Mouse (Mus musculus) mouse trophoblast stem cell (cell line): ENCODE measurements around the gene Emid1.

Source experiments
- in situ Hi-C, 2 experiments: fragments of 300-500 bp; cut with MseI, MboI; formaldehyde crosslinking; loops; 2 replicates in 1 of 2; 3 replicates in 1 of 2; pipeline ENCODE4 v1.15.1; 2025

Emid1 gene

DNA sequence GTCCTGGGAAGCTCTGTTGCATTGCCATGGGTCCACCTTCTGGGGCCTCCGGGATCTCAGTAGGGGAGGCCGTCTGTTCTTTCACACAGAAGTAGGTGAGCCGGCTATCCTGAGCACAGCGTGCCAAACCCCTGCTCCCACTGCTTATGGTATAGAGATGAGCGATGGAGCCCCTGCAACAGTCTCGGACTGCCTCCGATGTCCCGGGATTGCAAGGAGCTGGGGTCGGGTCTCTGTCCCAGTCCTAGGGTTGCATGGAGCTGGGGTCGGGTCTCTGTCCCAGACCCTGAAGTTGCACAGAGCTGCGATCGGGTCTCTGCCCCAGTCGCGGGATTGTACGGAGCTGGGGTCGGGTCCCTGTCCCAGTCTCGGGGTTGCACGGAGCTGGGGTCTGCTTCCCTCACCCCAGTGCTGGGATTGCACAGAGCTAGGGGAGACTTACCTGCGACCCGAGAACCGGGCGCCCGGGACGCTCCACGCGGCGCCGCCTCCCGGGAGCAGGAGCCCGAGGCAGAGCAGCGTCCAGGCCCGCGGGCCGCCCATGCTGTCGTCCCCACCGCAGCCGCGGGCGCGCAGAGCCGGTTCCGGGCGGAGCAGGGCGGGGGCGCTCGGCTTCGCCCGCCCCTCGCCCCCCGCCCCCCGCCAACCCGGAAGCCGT is at the start of gene Emid1:
Gene Emid1, minus strand, starts transcription at position 578 of the 658 bp plus-strand sequence.
- in situ Hi-C loops: no loop called here

DNA sequence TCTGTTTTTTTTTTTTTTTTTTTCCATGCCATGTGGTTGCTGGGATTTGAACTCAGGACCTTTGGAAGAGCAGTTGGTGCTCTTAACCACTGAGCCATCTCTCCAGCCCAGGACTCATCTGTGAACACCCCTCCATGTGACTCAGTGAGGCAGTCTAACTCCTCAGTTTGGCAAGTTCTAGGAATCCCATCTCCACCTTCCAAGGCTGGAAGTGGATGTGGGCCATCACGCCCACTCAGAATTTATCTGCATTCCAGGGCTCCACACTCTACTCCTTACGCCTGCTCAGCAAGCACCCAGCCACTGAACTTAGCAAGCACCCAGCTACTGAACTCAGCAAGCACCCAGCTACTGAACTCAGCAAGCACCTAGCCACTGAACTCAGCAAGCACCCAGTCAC is 47.8 kb upstream of the Emid1 start:
- in situ Hi-C loops: no loop called here

- in situ Hi-C loops: no loop called here
Observed at GRCm38 (mm10) chr11:5197068-5197467, 45.0 kb upstream of the Emid1 start.

- in situ Hi-C loops: no loop called here
Observed at GRCm38 (mm10) chr11:5196583-5196982, 44.5 kb upstream of the Emid1 start.

DNA sequence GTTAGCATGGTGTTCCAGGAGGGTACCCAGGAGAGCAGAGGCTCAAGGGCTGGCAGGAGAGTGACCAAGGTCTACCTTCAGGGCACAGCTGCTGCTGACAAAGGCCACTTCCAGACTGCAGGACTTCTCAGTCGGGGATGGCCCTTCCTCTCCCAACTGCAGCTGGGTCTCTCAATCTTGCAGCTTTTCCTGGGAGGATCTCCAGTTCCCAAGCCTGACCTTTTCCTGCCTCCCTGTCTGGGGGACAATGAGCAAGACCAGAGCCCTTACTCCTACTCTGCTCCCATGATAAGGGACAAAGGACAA is 41.5 kb upstream of the Emid1 start:
- in situ Hi-C loops: no loop called here

- in situ Hi-C loops: no loop called here
Observed at GRCm38 (mm10) chr11:5192840-5193575, 41.0 kb upstream of the Emid1 start.

GRCm38 (mm10) chr11:5192084-5192516 is 40.0 kb upstream of the Emid1 start:
- in situ Hi-C loops: no loop called here

GRCm38 (mm10) chr11:5189239-5189933 is 37.3 kb upstream of the Emid1 start:
- in situ Hi-C loops: no loop called here

- in situ Hi-C loops: no loop called here
Observed at GRCm38 (mm10) chr11:5188170-5188569, 36.1 kb upstream of the Emid1 start.

- in situ Hi-C loops: no loop called here
Observed at GRCm38 (mm10) chr11:5184832-5185231, 32.8 kb upstream of the Emid1 start.

DNA sequence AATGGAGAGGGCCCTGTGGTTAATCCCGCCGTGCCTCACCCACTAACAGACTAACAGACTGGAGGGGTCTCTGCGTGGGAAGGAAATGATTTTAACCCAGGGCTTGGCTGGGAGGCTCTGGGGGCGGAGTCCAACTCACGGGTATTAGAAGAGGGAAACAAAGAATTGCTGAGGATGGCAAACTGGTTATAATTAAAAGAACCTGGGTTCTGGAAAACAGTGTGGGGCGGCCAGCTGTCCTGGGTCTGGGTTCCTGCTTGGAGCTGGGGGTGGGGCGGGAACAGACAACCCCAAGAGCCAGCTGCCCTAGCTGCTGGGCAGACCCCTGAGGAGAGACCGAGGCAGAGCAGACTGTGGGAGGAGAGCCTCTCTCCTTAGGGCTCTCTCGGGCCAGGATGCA is 32.2 kb upstream of the Emid1 start:
- in situ Hi-C loops: no loop called here

GRCm38 (mm10) chr11:5182870-5183269 is 30.8 kb upstream of the Emid1 start:
- in situ Hi-C loops: no loop called here

GRCm38 (mm10) chr11:5181850-5182404 is 29.9 kb upstream of the Emid1 start:
- in situ Hi-C loops: no loop called here

- in situ Hi-C loops: no loop called here
Observed at GRCm38 (mm10) chr11:5179391-5179790, 27.3 kb upstream of the Emid1 start.

DNA sequence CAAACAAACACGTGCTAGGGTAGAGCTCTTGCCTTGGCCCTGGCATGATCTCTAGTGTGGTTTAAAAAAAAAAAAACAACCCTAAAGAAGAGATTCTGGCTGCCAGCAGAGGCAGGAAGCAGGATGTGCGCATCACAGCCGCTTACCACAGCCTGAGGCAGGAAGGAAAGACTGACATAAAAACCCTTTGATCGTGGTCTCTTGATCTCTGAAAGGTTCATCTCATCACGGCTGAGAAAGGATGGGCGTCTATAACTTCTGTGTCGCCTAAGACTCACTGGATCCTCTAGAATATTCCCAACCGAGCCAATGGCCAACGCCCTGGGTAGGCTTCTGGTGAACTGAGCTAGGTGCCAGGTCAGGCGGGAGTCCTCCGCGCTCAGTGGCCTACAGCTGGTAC is 25.1 kb upstream of the Emid1 start:
- in situ Hi-C loops: no loop called here

DNA sequence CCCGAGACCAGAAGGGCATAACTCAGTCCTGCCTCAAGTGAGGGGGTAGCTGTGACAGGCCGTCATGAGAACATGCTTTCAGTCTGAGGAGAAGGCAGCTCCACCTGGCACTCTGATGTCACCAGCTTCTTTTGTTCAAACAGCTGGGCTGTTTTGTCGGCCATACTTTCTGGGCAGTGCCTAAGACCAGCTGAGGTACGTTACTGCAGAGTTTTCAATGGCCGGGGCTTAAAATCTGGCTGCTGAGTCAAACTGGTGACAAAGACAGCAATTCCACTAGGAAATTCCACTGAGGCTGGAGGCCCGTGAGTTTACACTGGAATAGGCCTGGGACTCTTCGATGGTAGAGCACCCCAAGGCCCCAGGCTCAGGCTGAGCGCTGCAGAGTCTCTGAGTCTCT is 24.6 kb upstream of the Emid1 start:
- in situ Hi-C loops: no loop called here

- in situ Hi-C loops: no loop called here
Observed at GRCm38 (mm10) chr11:5175866-5176265, 23.8 kb upstream of the Emid1 start.

GRCm38 (mm10) chr11:5175141-5175540 is 23.1 kb upstream of the Emid1 start:
- in situ Hi-C loops: no loop called here

DNA sequence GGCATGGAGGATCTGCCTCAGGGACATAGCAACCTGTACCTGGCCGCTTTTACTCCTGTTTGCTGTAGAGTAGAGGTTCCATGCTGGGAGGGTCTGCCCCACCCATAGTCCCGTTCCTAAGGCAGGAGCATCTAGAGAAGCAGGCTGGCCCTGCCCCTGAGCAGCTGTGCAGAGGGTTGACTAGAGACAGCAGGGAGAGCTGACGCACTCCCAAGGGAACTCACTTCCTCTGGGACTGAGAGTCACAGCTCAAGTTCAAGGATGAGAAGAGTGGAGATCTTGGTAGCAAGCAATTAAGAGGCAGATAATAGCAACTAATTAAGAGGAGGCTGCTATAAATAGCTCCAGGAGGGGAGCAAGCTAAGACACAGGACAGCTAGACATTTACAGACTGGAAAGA is 20.8 kb upstream of the Emid1 start:
- in situ Hi-C loops: no loop called here

- in situ Hi-C loops: no loop called here
Observed at GRCm38 (mm10) chr11:5167311-5167710, 15.3 kb upstream of the Emid1 start.

DNA sequence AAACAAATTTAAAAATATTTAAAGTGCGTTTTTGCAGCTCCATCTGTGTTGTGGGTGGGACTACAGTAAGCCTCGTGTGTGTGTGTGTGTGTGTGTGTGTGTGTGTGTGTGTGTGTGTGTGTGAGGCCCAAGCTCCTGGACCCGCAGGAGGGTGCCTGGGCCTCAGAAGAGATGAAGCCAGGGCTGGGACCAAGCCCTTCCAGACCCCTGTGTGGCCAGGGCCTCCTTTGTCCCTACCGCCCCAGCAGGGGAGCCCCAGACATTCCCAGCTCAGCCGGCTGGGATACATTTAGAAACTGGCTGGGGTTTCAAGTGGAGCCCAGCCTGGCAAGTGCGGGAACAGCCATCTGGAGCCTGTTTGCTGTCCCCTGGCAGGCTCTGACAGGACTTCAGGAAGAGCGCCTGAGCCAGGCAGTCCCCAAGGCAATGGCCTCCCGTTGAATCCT is 13.4 kb upstream of the Emid1 start:
- in situ Hi-C loops: no loop called here

- in situ Hi-C loops: no loop called here
Observed at GRCm38 (mm10) chr11:5164310-5164709, 12.3 kb upstream of the Emid1 start.

GRCm38 (mm10) chr11:5163421-5163820 is 11.4 kb upstream of the Emid1 start:
- in situ Hi-C loops: no loop called here
